Mouse (Mus musculus) spleen, adult 2 months (tissue): Measurements from ENCODE around the gene Dlk1. TPM values are rescaled to one million over a fixed set of nuclear protein-coding genes. Genes with fewer than 3 reads are reported as not detected.
"Not testable (repeated sequence)": the region's sequence is repeated elsewhere in the genome, so short reads cannot be mapped to it uniquely, and the experiment has no call there.

Experiments
- DNase-seq, 2 experiments: peaks; one replicate each; pipeline versions ENCODE4 v3.0.0 to v3.0.0-alpha.2; 2012 to 2021; ENCODE audit warnings: low spot score in 2 of 2, low read depth in 1 of 2
- H3K27ac ChIP-seq: fragments of 200-500 bp; 2 replicates; pipeline ENCODE4 v1.5.1; 2012; ENCODE audit warnings: low read length, inconsistent platforms; ENCODE audit not compliant: insufficient read depth
- H3K27me3 ChIP-seq: fragments of 200-500 bp; 2 replicates; pipeline ENCODE4 v1.6.1; 2012; ENCODE audit warnings: mild to moderate bottlenecking, moderate library complexity, low read length, inconsistent platforms; ENCODE audit not compliant: control insufficient read depth, insufficient read depth
- H3K36me3 ChIP-seq: fragments of 200-500 bp; 2 replicates; pipeline ENCODE4 v1.6.1; 2012; ENCODE audit warnings: mild to moderate bottlenecking, low read length, inconsistent platforms; ENCODE audit not compliant: control insufficient read depth, insufficient read depth
- H3K4me1 ChIP-seq: fragments of 200-500 bp; 2 replicates; pipeline ENCODE4 v1.6.1; 2011; ENCODE audit warnings: inconsistent platforms; ENCODE audit not compliant: control insufficient read depth, insufficient read depth, insufficient read length
- H3K4me3 ChIP-seq: fragments of 200-500 bp; 2 replicates; pipeline ENCODE4 v1.5.1; 2011; ENCODE audit warnings: mild to moderate bottlenecking, inconsistent platforms; ENCODE audit not compliant: insufficient read depth, insufficient read length; ENCODE audit errors: extremely low read depth
- CTCF ChIP-seq: fragments of 200-500 bp; IDR thresholded peaks from 2 replicates; pipeline ENCODE4 v1.5.1; 2011; ENCODE audit warnings: mild to moderate bottlenecking, inconsistent platforms; ENCODE audit not compliant: insufficient read depth, insufficient read length, insufficient replicate concordance; ENCODE audit errors: extremely low read depth
- POLR2A ChIP-seq: fragments of 200-500 bp; IDR thresholded peaks from 2 replicates; pipeline ENCODE4 v1.6.1; 2011; ENCODE audit warnings: low read depth, low read length, inconsistent platforms
- WGBS: fragments of 180-500 bp; shearing (Covaris S2); methylation state at CpG from one replicate; pipeline ENCODE4 v1.1.7; 2018; 5-methylcytosine and 5-hydroxymethylcytosine counted together
- polyA plus RNA-seq: library from polyadenylated mRNA; depleted of rRNA; stranded (reverse); fragments of >200 nt; gene quantifications from 2 replicates; pipeline ENCODE4 v1.2.3, GENCODE M21; 2012

The Dlk1 gene
- polyA plus RNA-seq, 1 experiment, result 0.29 TPM

DNA sequence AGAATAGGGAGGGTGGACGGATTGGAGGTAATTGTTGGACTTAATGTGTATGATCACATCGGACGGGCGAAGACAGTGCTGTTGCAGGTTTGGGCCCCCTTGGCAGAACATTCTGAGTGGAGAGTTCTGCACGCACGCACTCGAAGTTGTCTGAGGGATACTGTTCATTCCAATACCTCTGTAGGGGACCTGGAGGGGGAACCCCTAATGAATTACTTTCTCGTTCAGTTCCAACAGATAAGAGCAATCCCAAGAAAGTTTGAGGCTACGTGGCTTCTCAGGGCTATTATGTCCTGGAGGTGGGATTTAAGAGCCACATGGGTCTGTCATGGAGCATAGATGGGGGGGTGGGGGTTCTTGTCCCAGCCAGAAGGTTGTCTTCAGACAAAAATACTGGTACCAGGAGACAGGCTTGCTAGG lies 21.6 kb downstream of the Dlk1 start:
- no peak overlapping the region for H3K4me3 ChIP-seq
- H3K4me1 ChIP-seq, result 0 out of 2 replicates have a peak, but pooled peaks cover 3% of the 10 kb centered on the region
- H3K36me3 ChIP-seq, result no peaks in the 10 kb centered on the region
- WGBS, result 90% methylated on average over 9 of the region's 9 CpGs
- no peaks in the 10 kb centered on the region for H3K27me3 ChIP-seq
- no peak for DNase-seq
- TF ChIP-seq POLR2A (no peak), CTCF (no peak)
- H3K27ac ChIP-seq, result no peak overlapping the region

DNA sequence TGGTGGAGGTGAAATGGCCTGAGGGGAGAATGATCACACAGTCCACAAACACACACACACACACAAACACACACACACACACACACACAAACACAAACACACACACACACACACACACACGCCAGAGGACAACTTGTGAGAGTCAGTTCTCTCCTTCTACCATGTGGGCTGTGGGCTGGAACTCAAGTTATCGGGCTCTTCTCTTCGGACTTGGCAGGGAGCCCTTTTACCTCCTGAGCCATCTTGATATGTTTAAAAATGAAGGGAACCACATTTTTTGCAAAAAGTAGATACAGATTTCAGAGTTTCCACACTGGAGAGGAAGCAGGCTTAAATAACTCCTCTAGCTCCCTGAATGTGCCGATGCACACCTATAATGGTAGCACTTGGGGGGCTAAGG lies 22.9 kb downstream of the Dlk1 start:
- 0 out of 2 replicates have a peak, but pooled peaks cover 3% of the 10 kb centered on the region for H3K4me1 ChIP-seq
- DNase-seq, result no peak
- H3K4me3 ChIP-seq, result no peak overlapping the region
- TF ChIP-seq POLR2A, result no peak
- no peak for TF ChIP-seq CTCF
- 80% methylated on average over 4 of the region's 4 CpGs for WGBS
- no peaks in the 10 kb centered on the region for H3K36me3 ChIP-seq
- no peaks in the 10 kb centered on the region for H3K27me3 ChIP-seq
- H3K27ac ChIP-seq, result no peak overlapping the region

DNA sequence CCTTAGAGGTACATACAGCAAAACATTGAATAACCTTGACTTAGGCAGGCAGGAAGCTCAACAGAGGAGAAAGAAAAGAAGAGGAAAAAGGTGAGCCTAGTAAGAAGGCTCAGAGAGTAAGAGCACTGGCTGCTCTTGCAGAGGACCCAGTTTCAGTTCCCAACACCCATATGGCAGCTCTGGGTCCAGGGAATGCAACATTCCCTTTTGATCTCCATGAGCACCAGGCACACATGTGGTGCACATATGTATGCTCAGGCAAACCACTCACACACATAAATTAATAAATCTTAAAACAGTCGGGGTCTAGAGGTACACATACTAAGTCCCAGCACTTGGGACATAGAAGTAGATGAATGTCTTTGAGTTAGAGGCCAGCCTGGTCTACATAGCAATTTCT lies 33.9 kb downstream of the Dlk1 start:
- not testable (repeated sequence) for H3K4me1 ChIP-seq
- 46% methylated on average over 1 of the region's 1 CpGs for WGBS

DNA sequence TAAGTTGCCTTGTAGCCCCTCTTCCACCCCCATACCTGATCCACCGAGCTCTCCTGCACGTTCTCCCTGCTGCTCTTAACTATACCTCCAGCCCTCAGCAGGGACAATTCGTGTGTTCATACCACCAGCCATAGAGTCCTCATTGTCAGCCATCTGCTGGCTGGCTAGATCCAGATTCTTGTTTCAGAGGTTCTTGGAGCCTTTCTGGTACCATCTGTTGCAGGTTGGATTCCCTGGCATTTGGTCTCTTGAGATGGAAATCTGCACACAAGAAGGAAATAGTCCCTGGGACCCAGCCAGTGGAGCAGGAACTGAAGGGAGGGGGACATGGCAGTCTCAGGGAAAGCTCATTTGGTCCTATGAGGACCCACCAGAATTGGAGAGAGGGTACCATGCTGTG lies 39.1 kb downstream of the Dlk1 start:
- Histone ChIP-seq H3K4me1 (no peaks in the 10 kb centered on the region), H3K27ac (no peak overlapping the region), H3K27me3 (no peaks in the 10 kb centered on the region), H3K4me3 (no peak overlapping the region), H3K36me3 (no peaks in the 10 kb centered on the region)
- 88% methylated on average over 3 of the region's 3 CpGs for WGBS
- DNase-seq, result no peak
- TF ChIP-seq POLR2A, result no peak
- TF ChIP-seq CTCF, result no peak

More for the DNA sequence above, 33.9 kb downstream of the Dlk1 start:
- H3K36me3 ChIP-seq, H3K27me3 ChIP-seq, H3K27ac ChIP-seq, DNase-seq, H3K4me3 ChIP-seq: not testable (repeated sequence)

DNA sequence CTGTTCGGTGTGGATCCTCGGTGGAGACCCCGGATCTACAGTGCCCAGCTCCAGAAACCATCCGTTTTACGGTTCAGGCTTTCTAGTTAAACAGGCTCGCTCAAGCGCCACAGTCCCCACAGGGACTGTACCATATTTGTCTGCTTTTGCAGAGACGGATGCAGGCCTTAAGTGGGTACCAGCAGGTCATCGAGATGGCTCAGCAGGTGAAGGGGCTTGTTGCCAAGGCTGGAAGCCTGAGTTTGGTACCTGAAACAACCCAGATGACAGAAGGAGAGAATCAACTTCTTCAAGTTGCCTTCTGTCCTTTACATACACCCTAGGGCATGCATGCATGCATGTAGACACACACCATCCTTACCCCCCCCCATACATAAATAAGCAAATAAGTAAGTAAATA lies 40.8 kb downstream of the Dlk1 start:
- H3K4me1 ChIP-seq, result no peaks in the 10 kb centered on the region
- 92% methylated on average over 9 of the region's 9 CpGs for WGBS
- H3K4me3 ChIP-seq, result no peak overlapping the region
- H3K36me3 ChIP-seq, result no peaks in the 10 kb centered on the region
- DNase-seq, result no peak
- TF ChIP-seq CTCF (no peak), POLR2A (no peak)
- H3K27me3 ChIP-seq, result no peaks in the 10 kb centered on the region
- H3K27ac ChIP-seq, result no peak overlapping the region

DNA sequence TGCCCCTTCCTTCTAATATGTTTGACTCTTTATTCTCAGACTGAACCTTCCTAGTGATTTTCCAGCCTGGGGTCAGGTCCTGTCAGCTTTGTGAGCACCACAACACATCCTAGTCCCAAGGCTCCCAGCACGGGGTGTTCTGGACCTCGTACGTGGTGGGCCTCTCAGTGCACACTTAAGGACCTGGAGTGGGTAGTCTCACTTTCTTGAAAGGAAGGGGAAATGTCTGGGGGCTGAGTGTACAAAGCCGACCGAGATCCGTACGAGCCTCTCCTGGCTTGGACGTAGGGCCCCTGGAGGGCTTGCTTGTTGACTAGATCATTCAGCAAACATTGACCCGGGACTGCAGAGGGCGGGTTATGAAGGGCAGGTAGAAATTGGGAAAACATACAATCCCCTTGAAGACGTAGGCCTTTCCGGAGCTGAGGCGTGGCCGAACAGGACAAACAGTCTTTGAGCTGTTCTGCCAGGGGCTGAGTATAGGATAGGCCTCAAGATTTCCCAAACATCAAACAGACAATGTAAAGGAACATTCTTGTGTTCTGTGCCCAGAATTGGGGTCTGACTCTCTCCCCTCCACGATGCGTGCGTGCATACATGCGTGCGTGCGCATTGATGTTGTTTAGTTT lies 42.5 kb downstream of the Dlk1 start:
- Histone ChIP-seq H3K27me3 (no peaks in the 10 kb centered on the region), H3K4me3 (no peak overlapping the region), H3K27ac (no peak overlapping the region), H3K36me3 (no peaks in the 10 kb centered on the region), H3K4me1 (no peaks in the 10 kb centered on the region)
- WGBS, result 75% methylated on average over 20 of the region's 20 CpGs
- no peak for TF ChIP-seq CTCF
- no peak for TF ChIP-seq POLR2A
- no peak for DNase-seq

DNA sequence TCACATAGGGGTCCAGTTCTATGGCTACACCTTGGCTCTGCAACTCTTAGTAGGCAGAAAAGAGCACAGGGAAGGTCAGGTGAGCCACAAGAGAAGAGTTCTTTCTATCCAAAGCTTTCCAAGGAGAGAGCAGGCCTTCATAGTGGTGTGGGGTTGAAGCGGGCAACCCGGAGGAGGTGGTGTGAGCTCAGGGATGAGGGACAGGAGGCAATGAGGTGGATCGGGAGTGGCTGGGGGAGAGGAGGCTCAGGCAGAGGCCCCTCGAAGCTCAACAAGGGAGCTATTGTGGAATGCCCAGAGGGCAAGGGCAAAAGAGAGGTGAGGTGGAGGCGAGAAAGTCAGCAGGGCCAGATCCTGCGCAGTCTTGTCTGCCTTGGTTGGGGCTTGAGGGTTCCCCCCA lies 43.8 kb downstream of the Dlk1 start:
- no peak overlapping the region for H3K4me3 ChIP-seq
- H3K27me3 ChIP-seq, result no peaks in the 10 kb centered on the region
- DNase-seq, result no peak
- H3K36me3 ChIP-seq, result no peaks in the 10 kb centered on the region
- TF ChIP-seq POLR2A, result no peak
- no peak for TF ChIP-seq CTCF
- no peaks in the 10 kb centered on the region for H3K4me1 ChIP-seq
- WGBS, result 91% methylated on average over 6 of the region's 6 CpGs
- no peak overlapping the region for H3K27ac ChIP-seq
